Mouse (Mus musculus) cerebellum, postnatal 36 days (tissue): Measurements from ENCODE around the gene Lingo2.

Experiments
- DNase-seq, 2 experiments: peaks; one replicate each; pipeline ENCODE4 v3.0.0; 2021 to 2022; ENCODE audit warnings: mixed read lengths in 2 of 2

The Lingo2 gene

DNA sequence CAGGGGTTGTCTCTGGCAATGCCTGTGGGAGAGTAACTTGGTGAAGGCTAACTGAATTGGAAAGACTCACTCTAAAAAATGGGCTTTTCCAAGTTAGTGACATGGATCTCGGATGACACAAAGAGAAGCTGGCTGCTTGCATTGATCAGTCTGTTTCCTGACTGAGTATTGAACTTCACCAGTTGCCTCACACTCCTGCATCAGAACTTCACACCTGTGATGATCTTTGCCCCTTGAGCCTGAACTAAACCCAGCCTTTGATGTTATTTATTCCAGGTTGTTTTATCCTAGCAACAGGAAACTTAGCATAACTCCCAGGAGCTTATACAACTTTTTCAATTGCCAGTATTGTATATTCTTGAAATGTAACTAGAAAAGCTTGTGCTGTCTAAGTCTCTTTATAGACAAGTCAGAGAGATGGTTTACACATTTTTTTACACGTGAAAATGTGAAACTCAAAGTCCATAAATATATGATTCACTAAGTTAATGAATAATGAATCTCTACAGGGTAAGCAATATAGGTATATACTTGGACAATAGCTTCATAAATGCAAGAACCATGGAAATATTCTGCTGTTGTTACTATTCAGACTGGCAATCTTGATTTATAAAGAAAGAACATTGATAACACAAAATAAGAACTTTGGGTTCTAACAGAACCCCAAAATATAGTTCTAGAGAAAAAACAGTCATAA lies 410.7 kb downstream of the Lingo2 start:
- DNase-seq: no peak

GRCm38 (mm10) chr4:36533895-36534294 lies 417.7 kb downstream of the Lingo2 start:
- DNase-seq: no peak

GRCm38 (mm10) chr4:36490255-36490654 lies 461.3 kb downstream of the Lingo2 start:
- DNase-seq: no peak

- DNase-seq: no peak
Measured at GRCm38 (mm10) chr4:36435211-36435610, 516.3 kb downstream of the Lingo2 start.

- DNase-seq: no peak
Measured at GRCm38 (mm10) chr4:36426192-36426591, 525.4 kb downstream of the Lingo2 start.

- no peak for DNase-seq
Measured at GRCm38 (mm10) chr4:36407350-36407749, 544.2 kb downstream of the Lingo2 start.

DNA sequence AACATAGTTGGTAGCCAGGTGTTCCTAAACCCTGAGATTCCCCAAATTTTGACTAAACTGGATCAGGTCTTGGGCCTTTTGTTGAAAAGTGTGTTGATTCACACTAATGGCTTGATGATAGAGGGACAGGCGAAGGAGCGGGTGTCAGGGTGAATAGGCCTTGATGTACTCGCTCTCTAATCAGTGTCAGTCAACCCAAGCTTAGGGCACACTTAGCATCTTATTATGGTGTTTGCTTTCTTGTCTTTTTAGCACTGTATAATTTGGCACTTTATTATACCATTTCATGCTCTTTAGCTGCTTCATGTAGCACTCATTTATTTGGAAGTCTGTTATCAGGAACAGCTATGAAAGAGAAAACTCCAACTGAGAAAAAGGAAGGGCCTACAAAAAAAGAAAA lies 582.6 kb downstream of the Lingo2 start:
- no peak for DNase-seq

DNA sequence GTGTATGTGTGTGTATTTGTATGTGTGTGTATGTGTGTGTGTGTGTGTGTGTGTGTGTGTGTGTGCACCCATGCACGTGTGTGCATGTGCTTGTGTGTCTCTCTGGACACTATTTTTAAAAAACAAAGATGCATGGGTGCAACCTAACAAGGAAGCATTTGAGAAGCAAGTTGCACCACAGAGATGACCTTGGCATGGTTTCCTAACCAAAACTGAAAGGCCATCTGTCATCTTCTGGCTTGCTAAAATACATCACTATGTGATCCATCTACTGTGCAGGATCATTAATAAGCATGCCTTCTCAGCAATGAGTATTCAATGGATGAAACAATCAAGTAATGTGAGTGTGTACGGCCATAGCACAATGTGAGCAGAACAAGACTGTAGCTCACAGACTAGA lies 597.1 kb downstream of the Lingo2 start:
- no peak for DNase-seq

DNA sequence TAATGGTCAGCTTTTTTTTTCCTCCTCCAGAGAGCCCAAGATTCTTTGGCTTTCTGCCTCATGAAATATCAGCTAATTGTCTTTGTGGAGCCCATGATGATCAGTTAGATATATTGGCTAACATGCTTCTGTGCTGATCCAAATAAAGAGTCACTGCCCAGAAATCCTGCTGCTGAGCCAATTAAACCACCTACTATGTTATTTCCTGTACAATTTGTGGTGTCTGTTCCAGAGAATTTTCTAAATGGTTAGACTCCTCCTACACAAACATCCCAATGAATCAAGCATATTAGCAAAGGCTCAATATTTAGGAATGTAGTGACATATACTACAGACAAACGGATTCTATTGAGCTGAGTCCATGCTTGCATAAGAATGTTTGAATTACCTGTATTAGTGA lies 619.8 kb downstream of the Lingo2 start:
- DNase-seq: no peak

GRCm38 (mm10) chr4:36325603-36326002 lies 625.9 kb downstream of the Lingo2 start:
- DNase-seq: no peak

- DNase-seq: no peak
Measured at GRCm38 (mm10) chr4:36313067-36313466, 638.5 kb downstream of the Lingo2 start.

DNA sequence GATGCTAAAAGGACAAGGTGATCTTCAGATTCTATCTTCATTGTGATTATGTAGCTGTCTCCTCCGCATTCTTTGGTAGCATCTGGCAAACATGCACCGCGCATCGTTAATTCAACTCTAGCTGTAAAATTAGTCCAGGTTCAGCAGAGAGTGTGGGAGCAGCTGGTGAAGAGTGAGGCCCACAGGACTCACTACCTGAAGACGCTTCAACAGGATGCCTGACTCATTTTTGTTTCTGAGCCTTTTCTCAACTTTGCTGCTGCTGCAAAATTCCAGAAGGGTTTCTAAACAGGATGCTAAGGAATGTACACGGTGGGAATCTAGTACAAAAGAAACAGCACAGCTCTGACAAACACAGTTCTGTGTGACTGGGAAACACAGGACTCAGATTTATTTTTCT lies 640.1 kb downstream of the Lingo2 start:
- no peak for DNase-seq

DNA sequence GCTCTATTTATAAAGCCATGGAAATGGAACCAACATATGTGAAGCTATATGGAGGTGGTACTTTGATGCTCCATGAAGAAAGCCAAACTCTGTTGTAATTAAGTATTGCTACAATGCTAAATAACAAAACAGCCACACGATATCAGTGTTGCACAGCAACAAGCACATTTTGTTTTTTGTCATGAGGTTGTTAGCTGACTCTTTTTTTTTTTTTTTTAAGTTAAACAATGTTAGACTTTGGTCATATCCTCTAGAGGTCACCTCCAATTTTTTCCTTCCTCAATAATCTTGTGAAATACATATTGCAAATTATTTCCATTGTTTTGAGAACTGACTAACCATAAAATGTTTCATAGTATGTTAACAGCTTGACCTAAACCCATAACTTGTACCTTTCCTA lies 646.3 kb downstream of the Lingo2 start:
- no peak for DNase-seq

DNA sequence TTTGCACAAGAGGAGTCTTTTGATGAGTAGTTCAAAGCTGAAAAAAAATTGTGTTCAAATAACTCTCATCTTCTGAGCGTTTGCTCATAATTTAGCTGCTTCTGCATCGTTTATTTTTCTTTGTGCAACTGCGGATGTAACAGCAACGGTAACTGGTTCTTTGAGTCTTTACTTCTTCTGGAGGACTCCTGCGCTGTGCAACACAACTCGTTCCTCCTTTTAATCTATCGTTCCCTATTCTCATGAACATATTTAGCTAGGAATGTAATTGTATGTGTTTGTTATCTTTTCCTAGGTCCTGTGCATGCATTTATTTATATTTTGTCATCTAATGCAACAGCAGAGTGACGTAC lies 661.9 kb downstream of the Lingo2 start:
- DNase-seq: no peak

- peak; percentile 55 to 67 for DNase-seq
Measured at GRCm38 (mm10) chr4:36288813-36289700, 662.5 kb downstream of the Lingo2 start.

DNA sequence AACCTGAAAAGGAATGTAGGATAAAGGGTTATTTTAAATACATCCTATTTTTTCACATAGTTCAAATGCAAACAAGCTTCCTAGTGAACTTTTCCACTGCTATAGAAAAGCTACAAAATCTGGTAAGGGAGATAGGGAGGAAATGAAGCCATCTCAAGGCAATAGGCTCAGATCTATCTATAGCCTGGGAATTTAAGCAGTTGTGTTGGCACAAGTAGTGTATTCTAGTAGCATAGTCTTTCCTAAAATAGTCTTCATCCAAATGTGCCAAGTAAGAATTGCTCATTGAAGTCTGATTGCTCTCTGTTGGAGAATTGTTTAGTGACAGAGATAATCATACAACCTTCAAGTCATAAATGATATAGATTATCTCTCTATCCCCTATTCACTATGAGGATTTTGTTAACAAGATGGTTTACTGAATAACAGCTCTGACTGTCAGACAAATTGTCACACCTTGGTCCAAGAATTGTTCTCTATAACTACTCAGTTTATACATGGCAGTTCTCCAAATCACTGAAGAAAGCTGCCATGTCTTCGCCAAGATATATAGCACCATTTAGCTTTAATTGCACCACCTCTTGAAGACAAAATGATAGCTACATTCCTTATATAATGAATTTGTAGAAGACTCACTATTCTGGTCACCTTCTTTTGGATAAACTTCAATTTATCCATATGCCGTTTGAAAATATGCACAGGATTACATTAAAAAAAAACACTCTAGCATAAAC lies 688.9 kb downstream of the Lingo2 start:
- DNase-seq: no peak

DNA sequence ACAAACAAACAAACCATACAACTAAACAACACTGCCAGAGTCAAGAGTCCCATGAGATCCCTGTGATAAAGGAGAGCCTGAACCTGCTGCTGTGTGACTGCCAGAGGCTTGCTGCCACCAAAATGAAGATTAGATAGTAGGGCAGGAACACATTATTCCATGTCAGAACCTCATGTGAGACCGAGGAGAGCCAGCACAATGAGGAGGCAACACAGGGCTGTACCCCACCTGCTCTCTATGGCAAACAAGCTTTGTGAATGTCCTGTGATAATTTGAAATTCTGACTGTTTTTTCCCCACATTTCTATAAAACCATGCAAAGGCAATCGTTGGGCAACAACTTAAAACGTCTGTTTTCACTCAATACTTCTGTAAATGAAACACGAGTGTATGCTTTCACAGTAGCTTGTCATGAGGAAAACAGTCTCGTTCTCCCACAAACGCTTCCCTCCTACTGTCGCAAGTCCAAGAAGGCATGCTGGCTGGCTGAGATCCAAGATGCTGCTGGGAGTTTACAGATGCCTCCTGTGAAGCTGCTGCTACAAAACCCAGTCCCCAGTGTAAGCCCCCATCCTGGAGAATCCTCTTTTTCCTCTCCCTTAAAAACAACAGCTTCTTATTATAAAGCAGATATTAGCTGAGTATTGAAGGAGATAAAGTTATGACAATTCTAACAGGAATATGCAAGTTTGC lies 765.2 kb downstream of the Lingo2 start:
- DNase-seq: peak; percentile 44 to 49

DNA sequence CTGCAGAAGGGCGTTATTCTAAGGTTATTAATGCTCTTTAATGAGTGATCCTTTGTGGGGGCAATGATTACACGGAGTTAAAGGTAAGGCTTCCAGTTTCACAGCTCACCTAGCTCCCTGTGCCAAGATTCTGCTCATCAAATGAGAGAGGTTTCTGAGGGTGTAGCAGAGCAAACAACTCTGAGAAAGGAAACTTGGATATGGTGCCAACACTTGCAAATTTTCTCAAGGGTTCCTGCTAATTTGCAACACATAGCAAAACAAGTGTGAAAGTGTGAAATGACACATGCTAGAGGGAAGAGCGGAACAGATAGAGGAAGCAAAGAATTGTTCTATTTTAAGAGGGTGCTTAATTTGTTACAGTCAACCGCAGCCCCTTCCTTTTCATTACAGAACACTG lies 767.9 kb downstream of the Lingo2 start:
- no peak for DNase-seq

- no peak for DNase-seq
Measured at GRCm38 (mm10) chr4:36170099-36170498, 781.4 kb downstream of the Lingo2 start.

DNA sequence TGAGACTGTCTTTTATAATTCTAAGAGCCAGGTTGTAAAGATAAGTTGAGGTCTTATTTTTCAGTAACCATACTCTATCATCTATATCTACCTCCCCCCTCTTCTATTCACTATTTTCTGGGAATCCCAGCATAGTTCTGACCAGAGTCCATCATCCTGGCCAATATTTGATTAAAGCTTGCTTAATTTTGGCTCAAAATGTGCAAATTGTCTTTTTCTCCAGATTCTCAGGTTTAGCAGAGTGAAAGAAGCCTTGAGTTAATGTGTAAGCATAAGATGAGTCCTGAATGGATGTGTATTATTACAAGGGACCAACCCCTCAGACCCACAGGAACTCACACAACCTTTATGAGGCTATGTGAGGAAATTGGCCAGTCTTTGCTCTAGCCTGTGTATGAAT lies 820.2 kb downstream of the Lingo2 start:
- no peak for DNase-seq

GRCm38 (mm10) chr4:36095482-36095881 lies 856.1 kb downstream of the Lingo2 start:
- DNase-seq: no peak

GRCm38 (mm10) chr4:36081095-36081852 lies 870.3 kb downstream of the Lingo2 start:
- no peak for DNase-seq
